9 mouse cellular contexts compared by ENCODE assay signal in genomic region chr7:110801028-110801427, GRCm38 (mm10). TPM values are rescaled to one million over a fixed set of nuclear protein-coding genes. Genes with fewer than 3 reads are reported as not detected.
DNase-seq lines count a peak whose midpoint lies in the region; ATAC-seq and TF ChIP-seq lines count a peak whose summit lies in the region.
"Had no signal": no experiment of that assay in that cellular context is flagged by ENCODE, and none has a peak within 500 bp of the region (broad histone marks: within the 10 kb centered on the region; RNA-seq: fewer than 3 reads in every experiment).

No protein-coding gene starts in this region.

- intact Hi-C loops in heart, postnatal 14 days (cut with DNase I): loop anchor here (1.0 to 5.0 kb wide), 4 partner anchors 74 to 514 kb away; no protein-coding TSS in a partner anchor

- peak; percentile 99 for TF ChIP-seq CTCF in E14TG2a.4 (conservative IDR thresholded peaks at IDR 0.05; ENCODE audit: low read length)
- peak; percentile 90 for TF ChIP-seq CTCF in bone marrow macrophage, adult 2 months (IDR thresholded peaks at IDR 0.05; ENCODE audit: low read depth, low read length)
- peak; percentile 97 for TF ChIP-seq CTCF in lung, postnatal 0 days (IDR thresholded peaks at IDR 0.05)

- peak; percentile 79 for ATAC-seq in erythroid progenitor cell, adult 5-6 weeks (replicated peaks; ENCODE audit: low FRiP score, poor library complexity, severe bottlenecking)
- peak; percentile 25; the same call in 1 of the 2 replicates for ATAC-seq in lung, postnatal 0 days

- no peak for TF ChIP-seq EP300 in lung, postnatal 0 days (IDR thresholded peaks at IDR 0.05)

- H3K9ac ChIP-seq in lung, postnatal 0 days (replicated peaks; ENCODE audit: low read depth): no peak overlapping the region
- H3K9ac ChIP-seq: heart, embryonic 13.5 days had no signal

- H3K4me3 ChIP-seq in E14TG2a.4 (replicated peaks; ENCODE audit: low read length): no peak overlapping the region
- no peak overlapping the region for H3K4me3 ChIP-seq in bone marrow macrophage, adult 2 months (ENCODE audit: insufficient read depth, low read length)
- H3K4me3 ChIP-seq in lung, postnatal 0 days (ENCODE audit: low read depth, low read length): no peak overlapping the region
- H3K4me3 ChIP-seq: heart, embryonic 13.5 days had no signal

- H3K27ac ChIP-seq in bone marrow macrophage, adult 2 months (ENCODE audit: insufficient read depth, low read depth, low read length): no peak overlapping the region
- H3K27ac ChIP-seq in lung, postnatal 0 days (ENCODE audit: low read length): no peak overlapping the region
- H3K27ac ChIP-seq: heart, embryonic 13.5 days had no signal

- peaks cover 34% of the 10 kb centered on the region for H3K36me3 ChIP-seq in E14TG2a.4 (ENCODE audit: insufficient read depth, low read length)
- H3K36me3 ChIP-seq in lung, postnatal 0 days (ENCODE audit: insufficient read depth, low read length): no peaks in the 10 kb centered on the region

- DNase-seq in heart, postnatal 14 days: peak; percentile 81 to 88
- DNase-seq in layer of hippocampus, adult 9-11 months: peak; percentile 87
- peak; percentile 92 for DNase-seq in lung, postnatal 0 days (ENCODE audit: low spot score)
- peak; percentile 73 for DNase-seq in ovary, postnatal 36 days (ENCODE audit: low spot score)
- DNase-seq in thymus, postnatal 10 days (ENCODE audit: low spot score in 2 of 2): peak; percentile 37 to 72

- H3K9me3 ChIP-seq in E14TG2a.4 (ENCODE audit: low read length): no peaks in the 10 kb centered on the region
- H3K9me3 ChIP-seq in lung, postnatal 0 days (ENCODE audit: low read length): no peaks in the 10 kb centered on the region
- H3K9me3 ChIP-seq: heart, embryonic 13.5 days had no signal

- no peak for TF ChIP-seq POLR2A in bone marrow macrophage, adult 2 months (IDR thresholded peaks at IDR 0.05; ENCODE audit: borderline replicate concordance, low read depth, low read length)

- no peak overlapping the region for H3K4me2 ChIP-seq in lung, postnatal 0 days (replicated peaks; ENCODE audit: low read depth, low read length)
- H3K4me2 ChIP-seq: heart, embryonic 13.5 days had no signal

- H3K27me3 ChIP-seq in E14TG2a.4 (ENCODE audit: insufficient read depth, low read length): 0 out of 2 replicates have a peak, but pooled peaks cover 3% of the 10 kb centered on the region
- no peaks in the 10 kb centered on the region for H3K27me3 ChIP-seq in lung, postnatal 0 days (replicated peaks; ENCODE audit: insufficient read depth, low read length)
- H3K27me3 ChIP-seq: heart, embryonic 13.5 days had no signal

- WGBS in lung, postnatal 0 days: 0% methylated on average over 4 of the region's 4 CpGs

- H3K4me1 ChIP-seq in E14TG2a.4 (replicated peaks; ENCODE audit: low read depth, low read length): peaks cover 6% of the 10 kb centered on the region; the same call in 1 of the 2 replicates
- H3K4me1 ChIP-seq in bone marrow macrophage, adult 2 months (ENCODE audit: control insufficient read depth, insufficient read depth, low read length): peaks cover 23% of the 10 kb centered on the region
- H3K4me1 ChIP-seq in lung, postnatal 0 days (ENCODE audit: insufficient read depth, low read depth, low read length): peaks cover 4% of the 10 kb centered on the region; the same call in 1 of the 2 replicates

RNA-seq across cellular contexts. Expression of gene Ampd3, which starts 33.0 kb away (rescaled TPM):
- polyA plus RNA-seq in bone marrow macrophage, adult 2 months (2012; ENCODE audit: insufficient read depth, insufficient read length, missing spikeins): 43.3 and 44.5 TPM in 2 replicates
- total RNA-seq in erythroid progenitor cell, adult 5-6 weeks (2015; ENCODE audit: low replicate concordance): 80.7 and 109 TPM in 2 replicates
- 72.2 and 104 TPM in 2 replicates for total RNA-seq in erythroid progenitor cell, adult 5-6 weeks (2017; ENCODE audit: low replicate concordance)
- 10 to 100 TPM; 41.2 to 41.7 TPM for total RNA-seq in heart, postnatal 14 days (2021)
- polyA plus RNA-seq in lung, postnatal 0 days (2015; fragmentation: Nextera tagmentation; extraction: Ambion mirVana): 5.0 and 5.2 TPM in 2 replicates

RNA-seq across cellular contexts. Expression of gene Rnf141, which starts 43.2 kb away (rescaled TPM):
- polyA plus RNA-seq in bone marrow macrophage, adult 2 months (2012; ENCODE audit: insufficient read depth, insufficient read length, missing spikeins): 40.9 and 48.6 TPM in 2 replicates
- total RNA-seq in erythroid progenitor cell, adult 5-6 weeks (2015; ENCODE audit: low replicate concordance): 42.2 and 46.1 TPM in 2 replicates
- total RNA-seq in erythroid progenitor cell, adult 5-6 weeks (2017; ENCODE audit: low replicate concordance): 27.2 and 59.8 TPM in 2 replicates
- 10 to 100 TPM; 36.8 to 44.0 TPM for total RNA-seq in heart, postnatal 14 days (2021)
- polyA plus RNA-seq in lung, postnatal 0 days (2015; fragmentation: Nextera tagmentation; extraction: Ambion mirVana): 31.6 and 33.8 TPM in 2 replicates
